Mouse (Mus musculus): ENCODE data around the gene Nfam1.

Nfam1 gene

DNA sequence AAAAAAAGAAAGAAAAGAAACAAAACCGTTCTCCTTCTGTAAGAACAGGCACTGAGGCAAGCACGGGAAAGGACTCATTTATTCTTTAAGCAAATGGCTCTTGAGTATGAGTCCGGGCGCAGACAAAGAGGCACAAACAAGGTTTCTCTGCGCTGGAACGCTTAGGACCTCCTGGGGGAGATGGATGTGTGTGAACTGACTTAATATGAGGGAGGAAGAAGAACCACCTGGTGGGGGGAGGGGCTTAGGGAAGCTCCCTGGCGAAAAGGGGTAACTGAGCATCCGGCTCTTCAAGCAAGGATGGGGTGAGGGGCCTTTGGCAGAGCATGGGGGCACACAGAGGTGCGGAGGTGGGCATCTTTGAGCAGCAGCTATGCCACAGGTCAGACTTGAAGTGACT lies 40.2 kb downstream of the Nfam1 start:
- Histone ChIP-seq H3K36me3 (ENCODE audit: control insufficient read depth, insufficient read depth, low read length, poor library complexity, severe bottlenecking) (no peaks in the 10 kb centered on the region; the same call in 1 of the 2 replicates), H3K27me3 (ENCODE audit: control insufficient read depth, insufficient read depth, low read length, poor library complexity, severe bottlenecking) (no peaks in the 10 kb centered on the region)
- no peak for DNase-seq (ENCODE audit: low read depth, low spot score)

DNA sequence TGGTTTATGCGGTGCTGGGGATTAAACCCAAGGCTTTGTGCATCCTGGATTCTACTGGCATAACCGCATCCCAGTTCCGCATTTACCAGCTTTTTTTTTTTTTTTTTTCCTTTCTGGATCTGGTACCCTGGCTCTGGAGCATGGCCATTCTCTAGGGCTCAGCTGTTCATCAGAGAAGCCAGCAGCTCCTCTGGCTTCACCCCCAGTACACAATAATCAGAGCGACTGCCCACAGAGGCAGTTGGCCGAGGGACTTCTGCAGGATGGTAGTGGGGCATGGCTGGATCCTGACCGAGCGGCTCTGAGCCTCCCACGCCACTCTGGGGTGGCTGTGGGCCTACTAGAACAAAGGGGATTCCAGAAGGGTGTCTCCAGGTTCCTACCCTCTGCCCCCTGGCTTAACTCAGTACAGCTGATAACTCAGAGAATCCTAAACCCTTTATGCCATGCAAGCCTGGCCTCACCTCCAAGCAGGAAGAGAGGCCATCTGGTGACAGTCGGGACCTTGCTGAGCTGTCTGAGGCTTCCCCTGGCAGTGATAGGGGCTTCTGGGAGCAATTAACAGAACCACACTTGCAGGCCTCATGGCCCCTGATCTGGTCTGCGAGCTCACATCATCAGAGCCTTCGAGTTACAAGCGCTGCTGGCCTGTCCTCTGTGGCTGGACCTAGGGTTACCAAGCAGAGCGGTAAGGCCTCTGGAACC lies 40.9 kb downstream of the Nfam1 start:
- DNase-seq (ENCODE audit: low read depth, low spot score) = no peak
- Histone ChIP-seq H3K36me3 (ENCODE audit: control insufficient read depth, insufficient read depth, low read length, poor library complexity, severe bottlenecking) (no peaks in the 10 kb centered on the region; the same call in 1 of the 2 replicates), H3K27me3 (ENCODE audit: control insufficient read depth, insufficient read depth, low read length, poor library complexity, severe bottlenecking) (no peaks in the 10 kb centered on the region)

DNA sequence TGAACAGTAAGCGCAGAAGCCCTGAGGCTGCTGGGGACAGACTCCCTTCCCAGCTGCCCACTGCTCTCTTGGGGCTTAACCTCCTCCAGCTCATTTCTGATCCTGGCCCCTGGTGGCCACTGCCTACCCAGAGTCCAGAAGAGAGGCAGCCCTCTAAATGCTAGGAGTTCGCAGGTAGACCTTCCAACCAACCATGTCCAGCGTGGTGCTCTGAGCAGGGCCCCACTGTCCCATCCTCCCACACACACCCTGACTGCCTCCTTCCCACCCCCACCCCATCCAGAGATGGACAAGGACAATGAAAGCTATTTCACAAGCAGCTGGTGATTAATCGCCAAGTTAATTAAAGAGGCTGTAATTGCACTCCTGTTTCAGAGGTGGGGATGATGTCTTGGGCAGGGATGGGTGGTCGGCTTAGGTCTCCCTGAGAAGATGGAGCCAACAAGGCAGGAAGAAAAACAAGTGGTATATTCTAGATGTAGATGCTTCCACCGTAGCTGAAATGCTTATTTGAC lies 43.9 kb downstream of the Nfam1 start:
- H3K36me3 ChIP-seq (ENCODE audit: control insufficient read depth, insufficient read depth, low read length, poor library complexity, severe bottlenecking) = no peaks in the 10 kb centered on the region
- no peak for DNase-seq (ENCODE audit: low read depth, low spot score)

DNA sequence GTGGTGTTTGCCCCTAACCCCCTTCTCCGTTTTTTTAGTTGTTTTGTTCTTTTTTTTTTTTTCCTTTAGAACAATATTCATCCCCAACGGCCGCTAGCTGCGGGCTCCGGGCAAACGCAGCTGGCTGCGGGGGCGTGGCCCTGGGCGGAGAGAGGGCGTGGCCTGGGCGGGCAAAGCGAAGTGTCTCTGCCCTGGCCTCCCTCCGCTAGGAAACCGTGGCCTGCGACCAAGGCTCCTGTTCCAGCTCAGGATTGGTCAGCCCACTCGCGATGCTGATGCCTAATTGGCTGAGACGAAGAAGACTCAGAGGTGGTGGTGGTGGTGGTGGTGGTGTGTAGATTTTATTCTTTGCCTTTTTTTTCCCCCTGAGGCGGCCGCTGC lies 45.4 kb downstream of the Nfam1 start, which contains the start of gene Tcf20:
Gene Tcf20, minus strand, starts transcription at position 141 of the 381 bp plus-strand sequence.
- no peaks in the 10 kb centered on the region for H3K36me3 ChIP-seq (ENCODE audit: control insufficient read depth, insufficient read depth, low read length, poor library complexity, severe bottlenecking)
- H3K27me3 ChIP-seq (ENCODE audit: control insufficient read depth, insufficient read depth, low read length, poor library complexity, severe bottlenecking) = no peaks in the 10 kb centered on the region; the same call in 1 of the 2 replicates
- DNase-seq (ENCODE audit: low read depth, low spot score) = peak; percentile 92

More for the DNA sequence above, 43.9 kb downstream of the Nfam1 start:
- H3K27me3 ChIP-seq (ENCODE audit: control insufficient read depth, insufficient read depth, low read length, poor library complexity, severe bottlenecking) = no peaks in the 10 kb centered on the region; the same call in 1 of the 2 replicates

DNA sequence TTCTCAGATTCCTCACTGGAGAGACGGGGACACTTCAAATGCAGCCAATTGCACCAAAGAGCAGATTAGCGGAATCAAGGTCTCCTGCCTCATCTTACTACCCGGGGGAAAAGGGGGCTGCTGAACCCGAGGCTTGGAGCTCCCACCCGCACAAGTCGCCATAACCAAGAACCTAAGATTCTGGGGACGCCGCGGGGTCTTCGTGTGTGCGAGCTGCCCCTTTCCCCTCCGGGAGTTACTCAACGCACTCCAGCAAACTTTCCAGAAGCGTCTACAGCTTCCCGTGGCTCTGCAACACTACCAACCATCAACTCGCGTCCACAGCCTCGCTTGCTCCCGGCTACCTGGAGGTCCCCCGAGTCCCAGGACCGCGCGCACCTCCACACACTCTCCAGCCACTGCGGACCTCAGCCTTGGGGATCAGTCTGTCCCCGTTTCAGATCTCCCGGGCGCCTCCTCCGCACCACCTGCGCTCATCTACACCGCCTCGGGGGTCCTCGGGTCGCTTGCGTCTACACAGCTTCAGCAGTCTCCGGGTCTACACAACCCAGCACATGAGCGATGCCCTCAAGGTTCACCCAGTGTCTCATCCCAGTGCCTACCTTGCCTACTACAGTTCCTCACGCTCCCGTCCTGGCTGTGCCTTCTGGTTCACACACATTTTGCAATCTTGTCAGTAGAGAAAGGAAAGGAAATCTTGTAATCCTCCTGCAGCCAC lies 45.9 kb downstream of the Nfam1 start:
- no peak for DNase-seq (ENCODE audit: low read depth, low spot score)
- Histone ChIP-seq H3K27me3 (ENCODE audit: control insufficient read depth, insufficient read depth, low read length, poor library complexity, severe bottlenecking) (no peaks in the 10 kb centered on the region; the same call in 1 of the 2 replicates), H3K36me3 (ENCODE audit: control insufficient read depth, insufficient read depth, low read length, poor library complexity, severe bottlenecking) (no peaks in the 10 kb centered on the region)

DNA sequence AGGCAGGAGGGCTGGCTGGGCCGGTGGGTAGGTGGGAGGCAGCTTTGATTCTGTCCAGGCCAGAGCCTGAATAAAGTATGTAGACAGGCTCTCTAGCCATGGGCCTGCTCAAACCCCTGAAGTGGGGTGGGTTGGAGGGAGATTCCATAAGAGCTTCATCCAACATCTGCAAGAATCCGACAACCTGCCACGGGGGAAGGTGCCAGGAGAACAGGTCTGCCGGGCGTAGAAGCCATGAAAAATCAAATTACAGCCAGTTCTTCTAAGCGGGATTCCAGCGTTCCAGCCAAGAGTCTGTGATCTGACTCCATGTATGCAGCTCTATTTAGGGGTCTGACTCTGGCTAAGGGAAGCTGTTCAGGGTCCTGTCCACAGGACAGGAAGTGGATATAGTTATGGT lies 48.5 kb downstream of the Nfam1 start:
- DNase-seq (ENCODE audit: low read depth, low spot score) = no peak
- H3K36me3 ChIP-seq (ENCODE audit: control insufficient read depth, insufficient read depth, low read length, poor library complexity, severe bottlenecking) = no peaks in the 10 kb centered on the region
- no peaks in the 10 kb centered on the region; the same call in 1 of the 2 replicates for H3K27me3 ChIP-seq (ENCODE audit: control insufficient read depth, insufficient read depth, low read length, poor library complexity, severe bottlenecking)

DNA sequence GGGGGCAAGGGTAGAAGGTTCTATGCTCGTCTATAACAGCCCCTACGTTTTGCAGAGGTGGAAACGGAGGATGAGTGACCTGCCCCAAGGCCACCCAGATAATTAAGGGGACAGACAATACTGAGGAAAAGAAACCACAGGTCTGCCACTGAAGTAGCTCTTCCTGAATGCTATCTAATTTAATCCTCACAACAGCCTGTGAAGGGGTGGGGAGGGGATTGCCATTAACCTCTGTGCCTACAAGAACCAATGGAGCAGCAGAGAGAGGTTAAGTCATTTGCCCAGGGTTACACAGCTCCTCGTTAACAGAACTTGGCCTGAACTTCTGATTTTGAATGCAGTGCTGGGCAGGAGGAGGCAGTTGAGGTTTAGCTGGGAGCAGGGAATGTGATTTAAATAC lies 49.0 kb downstream of the Nfam1 start:
- DNase-seq (ENCODE audit: low read depth, low spot score) = no peak
- Histone ChIP-seq H3K27me3 (ENCODE audit: control insufficient read depth, insufficient read depth, low read length, poor library complexity, severe bottlenecking) (no peaks in the 10 kb centered on the region; the same call in 1 of the 2 replicates), H3K36me3 (ENCODE audit: control insufficient read depth, insufficient read depth, low read length, poor library complexity, severe bottlenecking) (no peaks in the 10 kb centered on the region)

DNA sequence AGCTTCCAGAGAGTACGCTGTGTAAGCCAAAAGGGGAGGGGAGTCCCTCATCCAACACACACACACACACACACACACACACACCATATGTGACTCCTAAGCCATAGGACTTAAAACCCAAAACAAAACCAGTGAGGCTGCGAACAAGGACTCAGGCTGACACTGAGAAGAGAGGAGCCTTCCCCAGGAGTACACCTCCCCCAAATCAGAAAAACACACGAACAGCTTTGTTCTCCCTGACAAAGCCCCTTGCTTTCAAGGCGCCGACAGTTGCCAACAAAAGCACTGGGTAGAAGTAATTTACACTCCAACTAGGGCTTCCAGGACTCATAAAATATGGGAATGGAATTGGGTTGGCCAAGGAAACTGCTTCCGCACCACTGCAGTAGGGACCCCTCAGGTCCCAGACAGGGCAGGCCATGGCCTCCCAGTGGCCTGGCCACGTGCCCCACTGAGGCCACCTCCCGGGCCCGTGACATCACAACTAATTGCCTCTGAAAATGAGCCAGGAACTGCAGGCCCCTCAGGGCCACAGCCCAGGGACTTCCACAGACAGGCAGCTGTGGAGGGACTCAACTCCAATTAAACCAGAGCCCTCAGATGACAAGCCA lies 49.6 kb downstream of the Nfam1 start:
- no peaks in the 10 kb centered on the region for H3K36me3 ChIP-seq (ENCODE audit: control insufficient read depth, insufficient read depth, low read length, poor library complexity, severe bottlenecking)
- H3K27me3 ChIP-seq (ENCODE audit: control insufficient read depth, insufficient read depth, low read length, poor library complexity, severe bottlenecking) = no peaks in the 10 kb centered on the region; the same call in 1 of the 2 replicates
- DNase-seq (ENCODE audit: low read depth, low spot score) = no peak

DNA sequence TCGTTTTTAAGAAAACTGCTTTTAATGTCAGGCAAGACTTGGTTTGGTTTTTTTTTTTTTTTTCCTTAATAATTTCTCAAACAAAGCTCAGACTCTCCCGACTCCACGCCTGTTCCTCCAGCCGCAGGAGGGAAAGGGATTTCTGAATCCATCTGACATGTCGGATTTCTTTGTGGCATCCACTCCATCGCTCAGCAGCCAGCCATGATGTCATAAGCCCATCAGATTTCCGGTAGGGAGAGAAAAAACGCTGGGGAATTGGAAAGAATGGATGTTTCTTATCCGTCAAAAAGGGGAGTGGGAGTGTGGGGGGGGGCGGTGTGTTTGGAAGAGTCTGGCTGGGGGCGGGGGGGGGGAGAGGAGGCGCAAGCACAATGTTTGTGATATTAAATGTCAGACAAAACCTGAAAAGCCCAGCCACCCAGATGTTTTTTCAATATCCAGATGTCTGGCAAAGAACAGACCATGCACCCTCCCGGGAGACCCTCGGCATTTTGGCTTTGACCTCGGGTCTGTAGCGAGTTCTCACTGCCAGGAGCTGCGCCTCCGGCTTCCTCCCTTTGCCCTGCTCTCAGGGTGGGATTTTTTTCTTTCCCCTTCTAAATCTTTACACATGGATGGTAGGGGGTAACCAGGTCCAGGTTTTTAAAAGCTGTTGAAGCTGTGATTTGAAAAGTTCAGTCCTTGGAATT lies 50.2 kb downstream of the Nfam1 start:
- no peaks in the 10 kb centered on the region; the same call in 1 of the 2 replicates for H3K27me3 ChIP-seq (ENCODE audit: control insufficient read depth, insufficient read depth, low read length, poor library complexity, severe bottlenecking)
- DNase-seq (ENCODE audit: low read depth, low spot score) = no peak
- H3K36me3 ChIP-seq (ENCODE audit: control insufficient read depth, insufficient read depth, low read length, poor library complexity, severe bottlenecking) = no peaks in the 10 kb centered on the region

DNA sequence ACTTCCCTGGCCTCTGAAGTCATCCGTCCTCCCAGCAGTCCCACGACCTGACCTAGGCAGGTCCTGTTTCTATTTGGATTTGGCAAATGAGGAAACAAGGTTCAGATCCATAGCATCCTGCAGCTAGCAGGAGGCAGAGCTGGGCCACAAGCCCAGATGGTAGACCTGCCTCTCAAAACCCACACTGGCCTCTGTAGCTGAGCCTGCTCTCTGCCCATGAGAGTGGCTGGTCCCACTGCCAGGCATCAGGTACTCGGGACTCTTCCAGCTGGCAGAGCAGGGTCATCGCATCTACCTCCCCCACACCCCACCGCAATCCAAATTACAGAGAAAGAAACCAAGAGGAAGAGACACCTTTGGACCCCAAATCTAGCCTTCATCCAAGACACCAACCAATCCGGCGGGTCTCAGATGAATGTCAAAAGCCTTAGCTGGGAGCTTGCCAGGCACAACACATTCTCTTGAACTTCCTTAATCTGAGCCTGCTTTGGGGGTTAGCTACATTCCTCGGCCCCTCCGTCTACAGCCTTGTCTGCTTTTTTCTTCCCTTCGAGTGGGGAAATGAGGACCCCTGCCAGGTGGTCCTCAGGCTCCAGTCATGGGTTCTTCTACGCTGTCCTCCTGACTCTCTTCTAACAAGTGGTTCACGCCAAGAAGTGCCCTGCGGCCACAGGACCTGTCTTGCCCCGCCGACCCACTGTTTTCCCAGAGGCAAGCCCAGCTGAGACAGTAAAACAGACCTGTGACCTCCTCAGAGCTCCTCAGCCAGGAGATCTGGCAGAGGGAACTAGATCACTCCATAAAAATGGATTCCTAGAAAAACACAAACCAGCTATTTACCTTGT lies 51.2 kb downstream of the Nfam1 start:
- Histone ChIP-seq H3K27me3 (ENCODE audit: control insufficient read depth, insufficient read depth, low read length, poor library complexity, severe bottlenecking) (no peaks in the 10 kb centered on the region; the same call in 1 of the 2 replicates), H3K36me3 (ENCODE audit: control insufficient read depth, insufficient read depth, low read length, poor library complexity, severe bottlenecking) (no peaks in the 10 kb centered on the region)
- no peak for DNase-seq (ENCODE audit: low read depth, low spot score)

DNA sequence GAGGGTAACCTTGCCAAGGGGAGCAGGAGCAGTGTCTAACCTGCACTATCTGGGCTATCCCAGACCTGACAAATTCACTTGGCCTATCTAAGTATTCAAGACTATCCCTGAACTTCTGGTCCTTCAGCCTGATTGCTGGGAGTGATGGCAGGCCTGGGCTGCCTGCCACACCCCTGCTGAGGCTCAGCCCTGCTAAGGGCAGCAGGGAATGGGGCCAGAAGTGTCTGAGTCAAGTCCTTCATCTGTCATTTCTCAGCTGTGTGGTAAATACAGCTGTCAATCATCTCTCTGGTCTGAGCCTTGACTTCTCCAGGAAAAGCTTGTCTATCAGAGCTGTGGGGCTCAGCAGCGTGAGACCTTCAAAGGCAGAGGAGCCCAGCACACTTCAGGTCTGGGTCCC lies 53.6 kb downstream of the Nfam1 start:
- Histone ChIP-seq H3K36me3 (ENCODE audit: control insufficient read depth, insufficient read depth, low read length, poor library complexity, severe bottlenecking) (no peaks in the 10 kb centered on the region), H3K27me3 (ENCODE audit: control insufficient read depth, insufficient read depth, low read length, poor library complexity, severe bottlenecking) (no peaks in the 10 kb centered on the region)
- no peak for DNase-seq (ENCODE audit: low read depth, low spot score)

DNA sequence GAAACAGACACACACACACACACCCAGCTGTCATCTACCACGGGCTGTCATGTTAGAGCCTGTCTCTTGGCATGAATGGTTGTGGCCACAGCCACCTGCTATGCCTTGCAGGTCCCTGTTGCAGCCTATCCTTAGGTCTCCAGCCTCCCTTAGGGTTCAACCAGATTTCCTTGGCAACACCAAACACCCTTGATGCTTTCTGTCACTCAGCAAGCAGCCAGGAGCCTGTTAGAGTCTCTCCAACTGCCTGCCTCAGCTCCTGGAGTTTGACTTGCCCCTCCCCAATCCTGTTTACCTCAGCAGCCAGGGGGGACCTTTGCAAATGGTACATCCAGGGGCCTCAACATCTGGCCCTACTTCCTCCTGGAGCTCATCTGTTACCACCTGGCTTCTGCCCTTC lies 58.6 kb downstream of the Nfam1 start:
- Histone ChIP-seq H3K36me3 (ENCODE audit: control insufficient read depth, insufficient read depth, low read length, poor library complexity, severe bottlenecking) (no peaks in the 10 kb centered on the region), H3K27me3 (ENCODE audit: control insufficient read depth, insufficient read depth, low read length, poor library complexity, severe bottlenecking) (no peaks in the 10 kb centered on the region)
- no peak for DNase-seq (ENCODE audit: low read depth, low spot score)

DNA sequence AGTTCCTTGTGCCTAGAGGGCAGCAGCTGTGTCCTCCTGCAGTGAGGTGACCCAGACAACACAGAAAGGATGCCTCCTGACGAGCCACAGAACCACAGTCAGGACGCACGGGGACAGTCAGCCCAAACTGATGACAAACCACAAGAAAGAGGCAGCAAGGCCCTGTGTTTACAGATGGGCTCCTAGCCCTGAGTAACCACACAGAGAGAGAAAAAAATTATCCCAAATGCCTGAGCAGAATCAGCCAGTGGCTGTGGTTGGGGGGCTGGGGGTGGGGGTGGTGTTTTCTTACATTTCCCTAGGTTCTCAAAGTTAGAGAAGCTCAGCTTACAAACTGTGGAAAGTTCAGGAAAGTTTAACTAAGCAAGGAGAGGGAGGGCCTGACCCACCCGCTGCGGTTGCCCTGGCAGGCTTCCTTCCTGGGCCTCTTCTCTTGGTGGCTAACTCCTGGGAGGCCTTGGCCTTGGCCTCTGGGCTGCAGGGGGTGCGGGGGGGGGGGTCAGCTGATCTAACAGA lies 63.8 kb downstream of the Nfam1 start:
- H3K36me3 ChIP-seq (ENCODE audit: control insufficient read depth, insufficient read depth, low read length, poor library complexity, severe bottlenecking) = no peaks in the 10 kb centered on the region
- no peak for DNase-seq (ENCODE audit: low read depth, low spot score)
- no peaks in the 10 kb centered on the region for H3K27me3 ChIP-seq (ENCODE audit: control insufficient read depth, insufficient read depth, low read length, poor library complexity, severe bottlenecking)

All from splenic B cell, adult 2 months (primary cell).